Mouse (Mus musculus) midbrain, postnatal 0 days (tissue): Measurements from ENCODE around the gene Nup98. TPM values are rescaled to one million over a fixed set of nuclear protein-coding genes. Genes with fewer than 3 reads are reported as not detected.

Experiments
- ATAC-seq: fragments of 200-750 bp; cut with Nextera tagmentation; 2 replicates; pipeline ENCODE4 v1.8.0; 2017; ENCODE audit warnings: moderate number of reproducible peaks, mild to moderate bottlenecking, moderate TSS enrichment, moderate library complexity; ENCODE audit not compliant: low FRiP score
- DNase-seq: peaks from one replicate; pipeline ENCODE4 v3.0.0-alpha.2; 2015; ENCODE audit warnings: low spot score
- H3K27ac ChIP-seq: fragments of 300-500 bp; sonication (generic); 2 replicates; pipeline ENCODE4 v1.5.1; 2014; ENCODE audit warnings: low read depth, mild to moderate bottlenecking, low read length, mixed read lengths
- H3K27me3 ChIP-seq: fragments of 300-500 bp; sonication (generic); 2 replicates; pipeline ENCODE4 v1.6.1; 2014; ENCODE audit warnings: low read length, control low read depth, mixed read lengths; ENCODE audit not compliant: insufficient read depth
- H3K36me3 ChIP-seq: fragments of 300-500 bp; sonication (generic); 2 replicates; pipeline ENCODE4 v1.6.1; 2014; ENCODE audit warnings: low read length, control low read depth, mixed read lengths; ENCODE audit not compliant: insufficient read depth
- H3K4me1 ChIP-seq: fragments of 300-500 bp; sonication (generic); 2 replicates; pipeline ENCODE4 v1.6.1; 2014; ENCODE audit warnings: mild to moderate bottlenecking, control low read depth, antibody characterized with exemption, low read length, mixed read lengths; ENCODE audit not compliant: insufficient read depth
- H3K4me2 ChIP-seq: fragments of 300-500 bp; sonication (generic); 2 replicates; pipeline ENCODE4 v1.6.1; 2014; ENCODE audit warnings: low read depth, mild to moderate bottlenecking, low read length, mixed read lengths; ENCODE audit not compliant: poor library complexity, severe bottlenecking
- H3K4me3 ChIP-seq: fragments of 300-500 bp; sonication (generic); 2 replicates; pipeline ENCODE4 v1.5.1; 2014; ENCODE audit warnings: low read depth, mild to moderate bottlenecking, low read length, moderate library complexity
- H3K9ac ChIP-seq: fragments of 300-500 bp; sonication (generic); replicated peaks from 2 replicates; pipeline ENCODE4 v1.6.1; 2014; ENCODE audit warnings: mild to moderate bottlenecking, low read length, moderate library complexity, mixed read lengths; ENCODE audit not compliant: poor library complexity, severe bottlenecking
- H3K9me3 ChIP-seq: fragments of 300-500 bp; sonication (generic); 2 replicates; pipeline ENCODE4 v1.6.1; 2016; ENCODE audit warnings: low read length, control low read depth
- CTCF ChIP-seq: IDR thresholded peaks from 2 replicates; pipeline ENCODE4 v1.5.1; 2016; ENCODE audit warnings: antibody characterized with exemption, mild to moderate bottlenecking
- WGBS: fragments of 180-500 bp; shearing (Covaris S2); extraction: QIAGEN DNeasy Blood & Tissue Kit; methylation state at CpG from one replicate; pipeline ENCODE4 v1.1.7; 2014; 5-methylcytosine and 5-hydroxymethylcytosine counted together
- polyA plus RNA-seq: library from polyadenylated mRNA; unstranded; fragments of >200 nt; fragmentation: Nextera tagmentation; extraction: Ambion mirVana; gene quantifications from 2 replicates; pipeline ENCODE4 v1.2.1, GENCODE M21; 2015
- total RNA-seq: library from RNA; depleted of rRNA; stranded (reverse); fragments of >200 nt; gene quantifications from 2 replicates; pipeline ENCODE4 v1.2.3, GENCODE M21; 2014

Gene Nup98
- total and polyA plus RNA-seq, 2 experiments from 2014 or later = 10.2 to 36.3 TPM

- 91% methylated on average over 5 of the region's 5 CpGs for WGBS
- no peaks in the 10 kb centered on the region for H3K27me3 ChIP-seq
- H3K27ac ChIP-seq = no peak overlapping the region
- no peaks in the 10 kb centered on the region for H3K4me1 ChIP-seq
- DNase-seq (no peak), ATAC-seq (no peak)
- H3K4me2 ChIP-seq = no peak overlapping the region; the same call in 1 of the 2 replicates
- no peak for TF ChIP-seq CTCF
- H3K9me3 ChIP-seq = no peaks in the 10 kb centered on the region
- H3K36me3 ChIP-seq = peaks cover 4% of the 10 kb centered on the region
- no peak overlapping the region for H3K4me3 ChIP-seq
- H3K9ac ChIP-seq = no peak overlapping the region
Observed at GRCm38 (mm10) chr7:102223883-102224738, 14.1 kb upstream of the Nup98 start.

- TF ChIP-seq CTCF = no peak
- Histone ChIP-seq H3K4me1 (no peaks in the 10 kb centered on the region), H3K9ac (peak overlapping the region; percentile 81), H3K36me3 (peaks cover under 1% of the 10 kb centered on the region), H3K4me2 (peak overlapping the region; percentile 81), H3K4me3 (peak overlapping the region; percentile 66), H3K27ac (peak overlapping the region; percentile 65), H3K27me3 (no peaks in the 10 kb centered on the region), H3K9me3 (no peaks in the 10 kb centered on the region)
- 3% methylated on average over 30 of the region's 31 CpGs for WGBS
- DNase-seq (peak; percentile 63), ATAC-seq (peak; percentile 82)
Observed at GRCm38 (mm10) chr7:102222830-102223556, 13.0 kb upstream of the Nup98 start.

GRCm38 (mm10) chr7:102222336-102222735 is 12.4 kb upstream of the Nup98 start:
- WGBS = 0% methylated on average over 6 of the region's 13 CpGs
- Histone ChIP-seq H3K9ac (peak overlapping the region; percentile 81), H3K4me3 (peak overlapping the region; percentile 66), H3K4me2 (peak overlapping the region; percentile 81), H3K4me1 (no peaks in the 10 kb centered on the region), H3K27me3 (no peaks in the 10 kb centered on the region), H3K27ac (peak overlapping the region; percentile 65; the same call in 1 of the 2 replicates), H3K9me3 (no peaks in the 10 kb centered on the region), H3K36me3 (no peaks in the 10 kb centered on the region)
- ATAC-seq (peak; percentile 78), DNase-seq (peak; percentile 68)
- peak; percentile 68 for TF ChIP-seq CTCF

- Histone ChIP-seq H3K4me2 (peak overlapping the region; percentile 81), H3K4me1 (no peaks in the 10 kb centered on the region), H3K27me3 (no peaks in the 10 kb centered on the region), H3K9me3 (no peaks in the 10 kb centered on the region), H3K36me3 (no peaks in the 10 kb centered on the region), H3K27ac (no peak overlapping the region), H3K4me3 (peak overlapping the region; percentile 66), H3K9ac (no peak overlapping the region)
- ATAC-seq (no peak), DNase-seq (no peak)
- no peak for TF ChIP-seq CTCF
- WGBS = 50% methylated on average over 1 of the region's 1 CpGs
Observed at GRCm38 (mm10) chr7:102221899-102222298, 11.9 kb upstream of the Nup98 start.

- Histone ChIP-seq H3K4me1 (peaks cover 10% of the 10 kb centered on the region), H3K9ac (0 out of 2 replicates have a peak overlapping the region, but pooled peaks have one; percentile 55), H3K9me3 (no peaks in the 10 kb centered on the region), H3K27ac (peak overlapping the region; percentile 89), H3K4me3 (peak overlapping the region; percentile 61), H3K36me3 (no peaks in the 10 kb centered on the region), H3K4me2 (peak overlapping the region; percentile 60), H3K27me3 (no peaks in the 10 kb centered on the region)
- WGBS = 80% methylated on average over 3 of the region's 3 CpGs
- ATAC-seq (no peak), DNase-seq (no peak)
- peak; percentile 45 for TF ChIP-seq CTCF
Observed at GRCm38 (mm10) chr7:102211071-102211470, 1.1 kb upstream of the Nup98 start.
